Mouse (Mus musculus) 3T3-L1 (cell line): ENCODE data around the gene Gria4.
"Not testable (repeated sequence)": the region's sequence is repeated elsewhere in the genome, so short reads cannot be mapped to it uniquely, and the experiment has no call there.

Source experiments
- DNase-seq: peaks from one replicate; pipeline ENCODE4 v3.0.0-alpha.2; 2015; ENCODE audit warnings: low read depth, low spot score

The Gria4 gene

GRCm38 (mm10) chr9:4795544-4796288 lies at the start of gene Gria4:
Gria4 (minus strand) TSS chr9:4796234.
- DNase-seq: no peak

GRCm38 (mm10) chr9:4810941-4811340 lies 14.9 kb upstream of the Gria4 start:
- peak; percentile 5 for DNase-seq

- DNase-seq: no peak
Observed at GRCm38 (mm10) chr9:4803151-4803755, 7.2 kb upstream of the Gria4 start.

GRCm38 (mm10) chr9:4797396-4797795 lies 1.4 kb upstream of the Gria4 start:
- no peak for DNase-seq

GRCm38 (mm10) chr9:4796289-4796645 lies 233 bp upstream of the Gria4 start:
- DNase-seq: no peak

- DNase-seq: no peak
Observed at GRCm38 (mm10) chr9:4795075-4795474, 959 bp downstream of the Gria4 start.

- no peak for DNase-seq
Observed at GRCm38 (mm10) chr9:4794411-4794810, 1.6 kb downstream of the Gria4 start.

- DNase-seq: not testable (repeated sequence)
Observed at GRCm38 (mm10) chr9:4749407-4749806, 46.6 kb downstream of the Gria4 start.

- DNase-seq: no peak
Observed at GRCm38 (mm10) chr9:4714086-4714485, 81.9 kb downstream of the Gria4 start.

GRCm38 (mm10) chr9:4712367-4712766 lies 83.7 kb downstream of the Gria4 start:
- DNase-seq: no peak

GRCm38 (mm10) chr9:4687149-4687548 lies 108.9 kb downstream of the Gria4 start:
- no peak for DNase-seq

GRCm38 (mm10) chr9:4680244-4680643 lies 115.8 kb downstream of the Gria4 start:
- DNase-seq: no peak

- DNase-seq: no peak
Observed at GRCm38 (mm10) chr9:4679099-4679498, 116.9 kb downstream of the Gria4 start.

- no peak for DNase-seq
Observed at GRCm38 (mm10) chr9:4665691-4666090, 130.3 kb downstream of the Gria4 start.

- no peak for DNase-seq
Observed at GRCm38 (mm10) chr9:4662421-4662820, 133.6 kb downstream of the Gria4 start.

GRCm38 (mm10) chr9:4658951-4659350 lies 137.1 kb downstream of the Gria4 start:
- DNase-seq: no peak

GRCm38 (mm10) chr9:4654333-4654732 lies 141.7 kb downstream of the Gria4 start:
- no peak for DNase-seq

GRCm38 (mm10) chr9:4639192-4639900 lies 156.7 kb downstream of the Gria4 start:
- DNase-seq: no peak

- no peak for DNase-seq
Observed at GRCm38 (mm10) chr9:4631910-4632309, 164.1 kb downstream of the Gria4 start.

- no peak for DNase-seq
Observed at GRCm38 (mm10) chr9:4615286-4615685, 180.7 kb downstream of the Gria4 start.

- no peak for DNase-seq
Observed at GRCm38 (mm10) chr9:4605354-4605753, 190.7 kb downstream of the Gria4 start.

- no peak for DNase-seq
Observed at GRCm38 (mm10) chr9:4604236-4604635, 191.8 kb downstream of the Gria4 start.

- DNase-seq: no peak
Observed at GRCm38 (mm10) chr9:4601788-4602187, 194.2 kb downstream of the Gria4 start.
